Mouse (Mus musculus) liver, embryonic 16.5 days (tissue): ENCODE results near the gene Msl3. TPM values are rescaled to one million over a fixed set of nuclear protein-coding genes. Genes with fewer than 3 reads are reported as not detected.
"Not testable (repeated sequence)": the region's sequence is repeated elsewhere in the genome, so short reads cannot be mapped to it uniquely, and the experiment has no call there.

ENCODE experiments used
- ATAC-seq: fragments of 200-750 bp; cut with Nextera tagmentation; 2 replicates; pipeline ENCODE4 v1.8.0; 2017; ENCODE audit warnings: low read depth, mild to moderate bottlenecking, moderate number of reproducible peaks, moderate library complexity
- H3K27ac ChIP-seq: fragments of 300-500 bp; sonication (generic); 2 replicates; pipeline ENCODE4 v1.5.1; 2014; ENCODE audit warnings: mild to moderate bottlenecking, low read length
- H3K27me3 ChIP-seq: fragments of 300-500 bp; sonication (generic); 2 replicates; pipeline ENCODE4 v1.6.1; 2014; ENCODE audit warnings: low read depth, low read length, mixed read lengths; ENCODE audit not compliant: control insufficient read depth, insufficient read depth
- H3K36me3 ChIP-seq: fragments of 300-500 bp; sonication (generic); 2 replicates; pipeline ENCODE4 v1.6.1; 2014; ENCODE audit warnings: mild to moderate bottlenecking; ENCODE audit not compliant: control insufficient read depth, insufficient read depth
- H3K4me1 ChIP-seq: fragments of 300-500 bp; sonication (generic); 2 replicates; pipeline ENCODE4 v1.6.1; 2014; ENCODE audit warnings: low read depth, low read length, mixed read lengths; ENCODE audit not compliant: control insufficient read depth
- H3K4me2 ChIP-seq: fragments of 300-500 bp; sonication (generic); 2 replicates; pipeline ENCODE4 v1.6.1; 2014; ENCODE audit warnings: low read depth, low read length, mixed read lengths
- H3K4me3 ChIP-seq: fragments of 300-500 bp; sonication (generic); 2 replicates; pipeline ENCODE4 v1.5.1; 2014; ENCODE audit warnings: low read depth, mild to moderate bottlenecking, low read length
- H3K9ac ChIP-seq: fragments of 300-500 bp; sonication (generic); 2 replicates; pipeline ENCODE4 v1.6.1; 2014; ENCODE audit warnings: low read depth, low read length
- H3K9me3 ChIP-seq: fragments of 300-500 bp; sonication (generic); replicated peaks from 2 replicates; pipeline ENCODE4 v1.6.1; 2016; ENCODE audit warnings: low read length; ENCODE audit not compliant: control insufficient read depth
- WGBS: fragments of 180-500 bp; shearing (Covaris S2); extraction: QIAGEN DNeasy Blood & Tissue Kit; methylation state at CpG from one replicate; pipeline ENCODE4 v1.1.7; 2014; ENCODE audit not compliant: insufficient replicate concordance; 5-methylcytosine and 5-hydroxymethylcytosine counted together
- polyA plus RNA-seq: library from polyadenylated mRNA; unstranded; fragments of >200 nt; fragmentation: Nextera tagmentation; extraction: Ambion mirVana; gene quantifications from 2 replicates; pipeline ENCODE4 v1.2.1, GENCODE M21; 2015

Msl3 gene
- 14.6 and 16.0 TPM in 2 replicates for polyA plus RNA-seq

DNA sequence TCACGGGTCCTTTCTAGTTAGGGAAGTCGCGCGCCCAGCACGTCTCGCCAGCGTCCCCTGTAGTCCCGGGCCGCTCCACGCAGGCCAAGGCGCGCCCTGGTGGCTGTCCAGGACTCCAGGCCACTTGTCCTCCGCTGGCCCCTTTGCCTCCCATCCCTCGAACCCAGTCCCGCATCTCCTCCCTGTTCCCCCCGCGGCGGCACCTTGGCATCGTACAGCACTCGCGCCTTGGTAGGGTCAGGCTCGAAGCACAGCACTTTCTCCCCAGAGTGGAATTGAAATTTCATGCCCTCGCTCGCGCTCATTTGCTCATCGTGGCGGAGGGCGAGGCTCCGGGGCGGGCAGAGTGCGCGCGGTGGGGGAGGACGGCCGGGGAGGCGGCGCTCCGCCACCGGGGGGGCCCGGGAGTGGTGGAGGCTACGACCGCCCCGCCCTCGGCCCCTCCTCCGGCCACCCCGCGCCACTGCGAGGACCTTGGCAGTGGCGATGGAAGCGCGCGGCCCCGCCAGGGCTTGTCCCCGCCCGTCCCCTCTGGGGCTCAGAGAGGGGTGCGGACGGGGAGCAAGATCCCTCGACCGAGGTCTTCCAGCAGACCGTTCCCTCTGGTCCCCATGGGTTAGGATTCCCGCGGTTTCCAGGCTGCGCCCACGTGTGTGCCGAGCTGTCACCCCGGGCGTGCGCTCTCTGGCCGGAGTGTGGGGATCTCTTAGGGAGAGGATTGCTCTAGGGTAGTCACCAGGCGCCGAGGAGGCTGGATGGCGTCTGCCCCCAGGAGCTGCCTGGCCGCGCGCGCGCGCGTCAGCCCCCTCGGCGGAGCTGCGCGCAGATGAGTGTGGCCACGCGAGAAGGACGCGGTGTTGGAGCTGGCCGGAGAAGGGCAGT lies at the start of gene Msl3:
Msl3 (minus strand) TSS at position 374 of the 882 bp plus-strand sequence.
- peak within 1 kb of the TSS; percentile 95 for H3K27ac ChIP-seq
- H3K4me2 ChIP-seq: peak within 1 kb of the TSS; percentile 78
- peak within 1 kb of the TSS; percentile 64 for H3K4me3 ChIP-seq
- 18% methylated on average over 65 of the region's 88 CpGs for WGBS
- H3K9ac ChIP-seq: peak within 1 kb of the TSS; percentile 70
- no peaks in the 10 kb centered on the region for H3K9me3 ChIP-seq
- no peaks in the 10 kb centered on the region for H3K27me3 ChIP-seq
- H3K4me1 ChIP-seq: no peaks in the 10 kb centered on the region; the same call in 1 of the 2 replicates
- peaks cover 2% of the 10 kb centered on the region; the same call in 1 of the 2 replicates for H3K36me3 ChIP-seq
- peak; percentile 94 for ATAC-seq

DNA sequence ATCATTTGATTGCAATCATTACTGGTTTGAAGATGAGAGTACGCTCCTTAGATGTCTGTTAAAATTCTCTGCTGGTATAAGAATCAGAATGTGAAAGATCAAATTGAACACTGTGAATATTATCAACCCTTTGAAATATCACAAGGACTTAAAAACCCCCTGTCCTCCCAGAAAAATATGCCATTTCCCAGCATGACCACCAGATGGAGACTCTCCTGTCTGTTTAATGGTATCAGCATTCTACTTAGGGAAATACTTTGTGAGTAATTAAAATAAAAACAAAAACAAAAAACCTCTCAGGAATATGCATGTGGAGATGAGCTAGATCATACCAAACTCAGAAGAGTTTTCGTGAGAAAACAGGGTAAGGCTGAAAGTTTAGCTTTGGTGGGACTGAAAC lies 44.3 kb upstream of the Msl3 start:
- no peak overlapping the region for H3K27ac ChIP-seq
- no peak overlapping the region for H3K4me2 ChIP-seq
- H3K36me3 ChIP-seq: no peaks in the 10 kb centered on the region
- H3K4me1 ChIP-seq: no peaks in the 10 kb centered on the region
- no peaks in the 10 kb centered on the region for H3K27me3 ChIP-seq
- no peak overlapping the region for H3K4me3 ChIP-seq
- no peaks in the 10 kb centered on the region for H3K9me3 ChIP-seq
- no peak overlapping the region for H3K9ac ChIP-seq
- no peak for ATAC-seq
- WGBS: 45% methylated on average over 2 of the region's 2 CpGs

DNA sequence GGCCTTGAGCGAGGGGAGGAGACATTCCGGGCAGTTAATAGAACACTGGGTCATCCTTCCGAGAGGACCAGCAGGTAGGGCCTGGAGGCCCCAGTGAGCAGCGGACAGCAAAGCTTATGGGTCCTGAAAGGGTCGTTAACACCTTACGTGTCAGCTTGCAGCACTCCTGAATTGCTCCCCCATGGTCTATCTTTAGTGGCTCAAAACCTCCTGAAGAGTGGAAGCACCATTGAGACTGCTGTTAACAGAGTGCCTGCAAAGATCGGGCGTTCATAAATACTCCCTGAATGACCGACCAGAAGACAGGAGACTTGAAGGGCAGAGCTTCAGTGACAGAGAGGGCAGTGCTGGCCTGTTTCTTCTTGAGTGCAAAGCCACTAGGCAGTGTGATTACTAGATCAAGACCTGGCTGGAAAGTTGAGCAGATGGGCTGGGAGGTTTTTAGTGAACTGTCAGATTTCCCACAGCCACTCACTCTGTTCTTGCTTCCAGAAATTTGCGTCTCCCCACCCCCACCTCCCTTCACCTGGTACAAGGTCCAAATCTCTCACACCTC lies 787 bp upstream of the Msl3 start:
- ATAC-seq: no peak
- peak overlapping the region; percentile 95 for H3K27ac ChIP-seq
- no peaks in the 10 kb centered on the region; the same call in 1 of the 2 replicates for H3K4me1 ChIP-seq
- H3K4me2 ChIP-seq: peak overlapping the region; percentile 78
- no peaks in the 10 kb centered on the region for H3K9me3 ChIP-seq
- no peaks in the 10 kb centered on the region for H3K27me3 ChIP-seq
- peak overlapping the region; percentile 62 for H3K9ac ChIP-seq
- WGBS: 25% methylated on average over 10 of the region's 10 CpGs
- peak overlapping the region; percentile 64 for H3K4me3 ChIP-seq
- H3K36me3 ChIP-seq: peaks cover 2% of the 10 kb centered on the region; the same call in 1 of the 2 replicates

DNA sequence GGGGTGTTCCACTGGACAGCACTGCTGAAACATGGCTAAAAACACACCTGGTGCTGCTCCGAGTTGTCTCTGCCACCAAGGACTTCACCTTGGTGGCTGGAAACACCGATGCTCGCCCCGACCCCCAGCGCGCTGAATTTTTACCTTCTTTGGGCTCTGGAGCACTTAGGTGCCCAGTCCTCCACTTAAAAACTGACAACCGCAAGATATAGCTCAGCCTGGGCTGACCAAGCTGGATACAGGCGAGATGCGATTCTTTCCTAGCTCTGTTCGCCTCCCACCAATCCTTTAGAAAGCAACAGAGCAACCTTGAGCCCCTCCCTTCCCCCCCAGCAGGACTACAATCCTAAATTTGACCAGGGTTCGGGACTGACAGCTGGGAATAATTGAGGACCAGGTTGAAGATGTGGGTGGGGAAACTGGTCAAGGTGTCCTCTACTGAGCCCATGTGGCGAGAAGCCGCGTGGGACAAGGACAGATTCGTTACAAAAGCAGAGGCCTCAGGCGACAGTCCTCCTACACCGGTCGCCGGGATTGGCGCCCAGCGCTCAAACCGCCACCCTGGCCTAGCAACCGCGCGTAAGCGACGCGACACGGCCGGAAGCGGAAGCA lies 679 bp downstream of the Msl3 start:
- Histone ChIP-seq H3K27ac (peak overlapping the region; percentile 95), H3K9ac (peak overlapping the region; percentile 70), H3K4me1 (no peaks in the 10 kb centered on the region; the same call in 1 of the 2 replicates), H3K4me3 (peak overlapping the region; percentile 64), H3K9me3 (no peaks in the 10 kb centered on the region), H3K4me2 (peak overlapping the region; percentile 78), H3K36me3 (peaks cover 2% of the 10 kb centered on the region), H3K27me3 (no peaks in the 10 kb centered on the region)
- 17% methylated on average over 31 of the region's 31 CpGs for WGBS
- no peak for ATAC-seq

DNA sequence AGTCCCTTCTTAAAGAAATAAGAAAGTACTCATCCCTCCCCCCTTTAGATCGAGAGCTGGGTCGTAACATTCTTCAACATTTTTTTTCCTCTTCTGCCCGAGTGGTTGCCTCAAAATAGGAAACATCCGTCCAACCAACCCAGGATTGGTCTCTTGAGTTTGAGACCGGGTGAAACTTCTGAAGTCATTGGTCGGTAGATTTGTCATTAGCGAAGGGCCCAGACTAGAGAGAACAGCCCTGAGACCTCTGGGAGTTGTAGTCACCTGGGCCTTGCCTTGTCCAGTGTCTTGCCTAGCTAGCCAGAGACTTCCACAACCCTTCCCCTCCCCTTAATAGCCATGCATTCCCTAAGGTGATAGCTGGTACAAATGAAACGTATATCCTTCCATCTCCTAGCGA lies 1.3 kb downstream of the Msl3 start:
- H3K36me3 ChIP-seq: peaks cover 2% of the 10 kb centered on the region
- peak overlapping the region; percentile 95 for H3K27ac ChIP-seq
- peak; percentile 62 for ATAC-seq
- H3K9ac ChIP-seq: peak overlapping the region; percentile 70
- peak overlapping the region; percentile 78 for H3K4me2 ChIP-seq
- 20% methylated on average over 9 of the region's 9 CpGs for WGBS
- H3K4me1 ChIP-seq: no peaks in the 10 kb centered on the region; the same call in 1 of the 2 replicates
- H3K4me3 ChIP-seq: peak overlapping the region; percentile 64
- H3K27me3 ChIP-seq: no peaks in the 10 kb centered on the region
- no peaks in the 10 kb centered on the region for H3K9me3 ChIP-seq

DNA sequence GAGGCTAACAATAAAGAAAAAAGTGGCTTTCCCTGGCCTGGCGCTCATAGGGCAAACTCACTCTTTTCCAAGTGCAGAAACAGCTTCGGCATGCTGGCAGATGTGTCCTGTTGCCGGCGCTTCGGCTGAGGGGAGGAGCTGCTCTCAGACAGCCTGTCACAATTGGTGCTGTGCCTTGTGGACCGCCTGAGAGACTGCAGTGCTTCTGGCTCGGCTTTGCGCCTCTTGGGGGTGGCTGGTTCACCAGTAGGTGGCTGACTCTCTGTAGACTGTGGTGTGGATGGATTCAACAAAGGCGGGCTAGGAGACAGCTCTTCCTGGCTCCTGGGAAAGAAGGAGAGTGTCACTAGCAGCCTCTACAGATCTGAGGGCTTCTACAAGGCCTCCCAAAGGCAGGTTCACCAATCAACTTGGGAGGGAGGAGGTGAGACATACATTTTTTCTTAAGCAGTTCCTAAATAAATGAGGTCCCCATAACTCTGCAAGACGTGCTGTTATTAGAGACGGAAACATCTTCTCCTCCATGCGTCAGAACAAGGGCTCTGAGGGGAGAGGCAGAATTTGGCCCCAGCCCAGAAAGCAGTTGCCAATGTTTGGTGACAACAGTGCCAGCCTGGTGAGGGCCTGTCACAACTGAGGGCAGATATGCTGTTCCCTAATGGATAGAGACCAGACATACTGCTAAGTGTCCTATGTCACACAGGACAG lies 9.6 kb downstream of the Msl3 start:
- 68% methylated on average over 12 of the region's 12 CpGs for WGBS
- Histone ChIP-seq H3K4me2 (no peak overlapping the region), H3K36me3 (peaks cover 7% of the 10 kb centered on the region), H3K9me3 (no peaks in the 10 kb centered on the region), H3K9ac (no peak overlapping the region), H3K27ac (no peak overlapping the region), H3K4me1 (no peaks in the 10 kb centered on the region), H3K4me3 (no peak overlapping the region), H3K27me3 (no peaks in the 10 kb centered on the region)
- ATAC-seq: no peak

DNA sequence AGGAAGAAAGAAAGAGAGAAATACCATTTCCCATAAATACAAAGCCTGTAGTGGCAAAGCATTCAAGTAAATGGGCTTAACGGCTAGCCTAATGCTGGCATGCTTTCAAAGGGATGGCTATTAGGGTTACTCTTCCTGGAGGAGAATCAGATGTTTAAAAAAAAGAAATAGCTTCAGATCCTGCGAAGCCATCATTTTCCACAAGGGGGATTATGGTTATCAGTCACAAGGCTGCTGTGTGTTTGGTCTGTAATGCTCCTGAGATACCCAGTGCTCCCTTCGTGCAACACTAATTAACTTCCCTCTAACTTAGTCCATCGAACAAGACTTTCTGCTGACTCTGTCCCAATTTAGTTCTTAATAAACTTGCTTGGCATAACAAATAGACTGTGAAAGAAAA lies 13.5 kb downstream of the Msl3 start:
- no peak for ATAC-seq

DNA sequence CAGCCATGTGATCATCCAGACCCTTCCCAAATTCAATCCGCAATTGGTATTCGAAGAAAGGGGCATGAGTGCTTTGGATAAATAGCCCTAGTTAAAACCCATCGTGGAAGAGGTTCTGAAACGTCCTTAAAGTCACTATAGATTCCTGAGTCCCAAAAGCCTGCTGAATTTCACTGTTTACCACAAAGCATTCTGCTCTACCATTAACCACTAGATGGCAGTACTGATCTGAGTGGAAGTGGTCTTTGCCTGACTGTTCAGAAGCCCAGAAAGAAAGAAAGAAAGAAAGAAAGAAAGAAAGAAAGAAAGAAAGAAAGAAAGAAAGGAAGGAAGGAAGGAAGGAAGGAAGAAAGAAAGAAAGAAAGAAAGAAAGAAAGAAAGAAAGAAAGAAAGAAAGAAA lies 13.9 kb downstream of the Msl3 start:
- not testable (repeated sequence) for H3K36me3 ChIP-seq, H3K4me1 ChIP-seq, H3K27ac ChIP-seq, H3K4me3 ChIP-seq, H3K4me2 ChIP-seq, H3K9me3 ChIP-seq, H3K9ac ChIP-seq, H3K27me3 ChIP-seq, ATAC-seq
- 36% methylated on average over 4 of the region's 4 CpGs for WGBS

More for the DNA sequence above, 13.5 kb downstream of the Msl3 start:
- H3K9me3 ChIP-seq: no peaks in the 10 kb centered on the region
- H3K27me3 ChIP-seq: no peaks in the 10 kb centered on the region
- no peak overlapping the region for H3K4me2 ChIP-seq
- H3K9ac ChIP-seq: no peak overlapping the region
- 68% methylated on average over 4 of the region's 4 CpGs for WGBS
- no peak overlapping the region for H3K4me3 ChIP-seq
- peaks cover 7% of the 10 kb centered on the region; the same call in 1 of the 2 replicates for H3K36me3 ChIP-seq
- no peaks in the 10 kb centered on the region for H3K4me1 ChIP-seq
- H3K27ac ChIP-seq: no peak overlapping the region
